Mouse (Mus musculus): ENCODE measurements at regions not wholly inside any gene's neighbourhood (a gene's known extent, or its start where the extent isn't known, plus 50 kb on each side); places are given as distances from the start of the nearest gene placed in this dataset.

GRCm38 (mm10) chr13:46059870-46060269 lies 95.1 kb upstream of the Atxn1 start:
- no peak for ATAC-seq (ENCODE audit: low FRiP score)
- no peaks in the 10 kb centered on the region for H3K9me3 ChIP-seq (replicated peaks)
- WGBS = 70% methylated on average over 14 of the region's 14 CpGs
- H3K27me3 ChIP-seq (replicated peaks) = no peaks in the 10 kb centered on the region
- H3K4me1 ChIP-seq = no peaks in the 10 kb centered on the region; the same call in 1 of the 2 replicates
- no peak overlapping the region for H3K27ac ChIP-seq (replicated peaks)
- no peaks in the 10 kb centered on the region for H3K36me3 ChIP-seq
- H3K4me3 ChIP-seq (replicated peaks) = no peak overlapping the region
- no peak overlapping the region for H3K9ac ChIP-seq (replicated peaks)
- no peak overlapping the region for H3K4me2 ChIP-seq

- no peak for ATAC-seq (ENCODE audit: low FRiP score)
- H3K27me3 ChIP-seq (replicated peaks) = no peaks in the 10 kb centered on the region
- H3K4me2 ChIP-seq = no peak overlapping the region
- no peak overlapping the region for H3K27ac ChIP-seq (replicated peaks)
- no peaks in the 10 kb centered on the region; the same call in 1 of the 2 replicates for H3K4me1 ChIP-seq
- H3K9me3 ChIP-seq (replicated peaks) = no peaks in the 10 kb centered on the region
- WGBS = 52% methylated on average over 7 of the region's 7 CpGs
- no peak overlapping the region for H3K4me3 ChIP-seq (replicated peaks)
- H3K9ac ChIP-seq (replicated peaks) = no peak overlapping the region
- no peaks in the 10 kb centered on the region for H3K36me3 ChIP-seq
Observed at GRCm38 (mm10) chr13:46058862-46059261, 94.1 kb upstream of the Atxn1 start.

- ATAC-seq (ENCODE audit: low FRiP score) = no peak
- Histone ChIP-seq H3K9ac (replicated peaks) (no peak overlapping the region), H3K9me3 (replicated peaks) (no peaks in the 10 kb centered on the region), H3K36me3 (no peaks in the 10 kb centered on the region), H3K4me1 (no peaks in the 10 kb centered on the region; the same call in 1 of the 2 replicates), H3K4me2 (no peak overlapping the region), H3K27me3 (replicated peaks) (no peaks in the 10 kb centered on the region), H3K4me3 (replicated peaks) (no peak overlapping the region), H3K27ac (replicated peaks) (no peak overlapping the region)
- WGBS = 90% methylated on average over 3 of the region's 3 CpGs
Observed at GRCm38 (mm10) chr13:46058341-46058740, 93.5 kb upstream of the Atxn1 start.

- WGBS = 86% methylated on average over 3 of the region's 3 CpGs
- H3K4me1 ChIP-seq = no peaks in the 10 kb centered on the region; the same call in 1 of the 2 replicates
- ATAC-seq (ENCODE audit: low FRiP score) = no peak
- H3K4me2 ChIP-seq = no peak overlapping the region
- H3K36me3 ChIP-seq = no peaks in the 10 kb centered on the region
- H3K9ac ChIP-seq (replicated peaks) = no peak overlapping the region
- H3K27me3 ChIP-seq (replicated peaks) = no peaks in the 10 kb centered on the region
- no peak overlapping the region for H3K4me3 ChIP-seq (replicated peaks)
- H3K27ac ChIP-seq (replicated peaks) = no peak overlapping the region
- H3K9me3 ChIP-seq (replicated peaks) = no peaks in the 10 kb centered on the region
Observed at GRCm38 (mm10) chr13:46055410-46055809, 90.6 kb upstream of the Atxn1 start.

GRCm38 (mm10) chr13:46043568-46043967 lies 78.8 kb upstream of the Atxn1 start:
- no peaks in the 10 kb centered on the region for H3K9me3 ChIP-seq (replicated peaks)
- no peaks in the 10 kb centered on the region for H3K36me3 ChIP-seq
- H3K9ac ChIP-seq (replicated peaks) = no peak overlapping the region
- H3K4me2 ChIP-seq = no peak overlapping the region
- WGBS = 56% methylated on average over 12 of the region's 12 CpGs
- no peak overlapping the region for H3K27ac ChIP-seq (replicated peaks)
- no peak for ATAC-seq (ENCODE audit: low FRiP score)
- H3K4me1 ChIP-seq = peaks cover 14% of the 10 kb centered on the region
- no peaks in the 10 kb centered on the region for H3K27me3 ChIP-seq (replicated peaks)
- H3K4me3 ChIP-seq (replicated peaks) = no peak overlapping the region

- Histone ChIP-seq H3K4me2 (no peak overlapping the region), H3K9ac (replicated peaks) (no peak overlapping the region), H3K36me3 (no peaks in the 10 kb centered on the region), H3K4me1 (peaks cover 14% of the 10 kb centered on the region), H3K9me3 (replicated peaks) (no peaks in the 10 kb centered on the region), H3K27me3 (replicated peaks) (no peaks in the 10 kb centered on the region), H3K27ac (replicated peaks) (no peak overlapping the region), H3K4me3 (replicated peaks) (no peak overlapping the region)
- WGBS = 54% methylated on average over 10 of the region's 10 CpGs
- no peak for ATAC-seq (ENCODE audit: low FRiP score)
Observed at GRCm38 (mm10) chr13:46043016-46043415, 78.2 kb upstream of the Atxn1 start.

- ATAC-seq (ENCODE audit: low FRiP score) = no peak
- H3K27me3 ChIP-seq (replicated peaks) = no peaks in the 10 kb centered on the region
Observed at GRCm38 (mm10) chr13:46042224-46042623, 77.4 kb upstream of the Atxn1 start.

GRCm38 (mm10) chr13:46041475-46041874 lies 76.7 kb upstream of the Atxn1 start:
- Histone ChIP-seq H3K27me3 (replicated peaks) (no peaks in the 10 kb centered on the region), H3K27ac (replicated peaks) (no peak overlapping the region), H3K4me1 (peaks cover 14% of the 10 kb centered on the region), H3K9me3 (replicated peaks) (no peaks in the 10 kb centered on the region), H3K4me3 (replicated peaks) (no peak overlapping the region), H3K9ac (replicated peaks) (no peak overlapping the region), H3K36me3 (no peaks in the 10 kb centered on the region), H3K4me2 (no peak overlapping the region)
- 84% methylated on average over 4 of the region's 4 CpGs for WGBS
- no peak for ATAC-seq (ENCODE audit: low FRiP score)

More at GRCm38 (mm10) chr13:46042224-46042623, 77.4 kb upstream of the Atxn1 start:
- H3K27ac ChIP-seq (replicated peaks) = no peak overlapping the region
- 83% methylated on average over 8 of the region's 8 CpGs for WGBS
- no peak overlapping the region for H3K4me3 ChIP-seq (replicated peaks)
- peaks cover 14% of the 10 kb centered on the region for H3K4me1 ChIP-seq
- no peaks in the 10 kb centered on the region for H3K9me3 ChIP-seq (replicated peaks)
- H3K9ac ChIP-seq (replicated peaks) = no peak overlapping the region
- no peak overlapping the region for H3K4me2 ChIP-seq
- no peaks in the 10 kb centered on the region for H3K36me3 ChIP-seq

GRCm38 (mm10) chr13:46040062-46040461 lies 75.3 kb upstream of the Atxn1 start:
- H3K9ac ChIP-seq (replicated peaks) = no peak overlapping the region
- H3K27ac ChIP-seq (replicated peaks) = no peak overlapping the region
- no peak for ATAC-seq (ENCODE audit: low FRiP score)

GRCm38 (mm10) chr13:46038441-46039331 lies 73.9 kb upstream of the Atxn1 start:
- Histone ChIP-seq H3K4me2 (no peak overlapping the region), H3K27me3 (replicated peaks) (no peaks in the 10 kb centered on the region), H3K9ac (replicated peaks) (no peak overlapping the region), H3K4me1 (peaks cover 14% of the 10 kb centered on the region), H3K27ac (replicated peaks) (0 out of 2 replicates have a peak overlapping the region, but pooled peaks have one; percentile 5), H3K9me3 (replicated peaks) (no peaks in the 10 kb centered on the region), H3K36me3 (no peaks in the 10 kb centered on the region), H3K4me3 (replicated peaks) (no peak overlapping the region)
- ATAC-seq (ENCODE audit: low FRiP score) = no peak
- WGBS = 14% methylated on average over 10 of the region's 10 CpGs

More at GRCm38 (mm10) chr13:46040062-46040461, 75.3 kb upstream of the Atxn1 start:
- H3K36me3 ChIP-seq = no peaks in the 10 kb centered on the region
- no peak overlapping the region for H3K4me2 ChIP-seq
- H3K4me3 ChIP-seq (replicated peaks) = no peak overlapping the region
- no peaks in the 10 kb centered on the region for H3K27me3 ChIP-seq (replicated peaks)
- 61% methylated on average over 5 of the region's 5 CpGs for WGBS
- no peaks in the 10 kb centered on the region for H3K9me3 ChIP-seq (replicated peaks)
- H3K4me1 ChIP-seq = peaks cover 14% of the 10 kb centered on the region

- Histone ChIP-seq H3K4me1 (no peaks in the 10 kb centered on the region), H3K27ac (replicated peaks) (no peak overlapping the region), H3K36me3 (no peaks in the 10 kb centered on the region), H3K4me3 (replicated peaks) (no peak overlapping the region), H3K27me3 (replicated peaks) (no peaks in the 10 kb centered on the region), H3K9me3 (replicated peaks) (no peaks in the 10 kb centered on the region), H3K4me2 (no peak overlapping the region), H3K9ac (replicated peaks) (no peak overlapping the region)
- no peak for ATAC-seq (ENCODE audit: low FRiP score)
- WGBS = 82% methylated on average over 2 of the region's 2 CpGs
Observed at GRCm38 (mm10) chr13:46032281-46032680, 67.5 kb upstream of the Atxn1 start.

GRCm38 (mm10) chr13:46026018-46026417 lies 61.2 kb upstream of the Atxn1 start:
- Histone ChIP-seq H3K9me3 (replicated peaks) (no peaks in the 10 kb centered on the region), H3K36me3 (no peaks in the 10 kb centered on the region), H3K9ac (replicated peaks) (no peak overlapping the region), H3K4me2 (no peak overlapping the region), H3K27me3 (replicated peaks) (no peaks in the 10 kb centered on the region), H3K4me3 (replicated peaks) (no peak overlapping the region), H3K27ac (replicated peaks) (no peak overlapping the region), H3K4me1 (peaks cover 5% of the 10 kb centered on the region; the same call in 1 of the 2 replicates)
- ATAC-seq (ENCODE audit: low FRiP score) = no peak
- WGBS = 16% methylated on average over 2 of the region's 2 CpGs
